Mouse (Mus musculus) CH12.LX (cell line): Measurements from ENCODE around the gene Cptp. TPM values are rescaled to one million over a fixed set of nuclear protein-coding genes. Genes with fewer than 3 reads are reported as not detected.

ENCODE experiments used
- DNase-seq: peaks from one replicate; pipeline ENCODE4 v3.0.0-alpha.2; 2013; ENCODE audit errors: extremely low read depth
- H3K27ac ChIP-seq: 2 replicates; pipeline ENCODE4 v1.5.1; 2012; ENCODE audit warnings: low read depth, mild to moderate bottlenecking, control low read depth, moderate library complexity; ENCODE audit not compliant: insufficient read depth
- H3K27me3 ChIP-seq: replicated peaks from 2 replicates; pipeline ENCODE3; 2012; ENCODE audit warnings: inconsistent platforms
- H3K36me3 ChIP-seq, 2 experiments: replicated peaks in 1 of 2; 2 replicates each; pipeline versions ENCODE3 to v1.6.1; 2012; ENCODE audit warnings: inconsistent platforms in 1 of 2, low read length in 1 of 2, mild to moderate bottlenecking in 1 of 2, mixed read lengths in 1 of 2, moderate library complexity in 1 of 2; ENCODE audit not compliant: control insufficient read depth in 1 of 2, insufficient read depth in 1 of 2
- H3K4me1 ChIP-seq, 2 experiments: 2 replicates each; pipeline ENCODE4 v1.6.1; 2012; ENCODE audit warnings: inconsistent platforms in 1 of 2, moderate library complexity in 1 of 2; ENCODE audit not compliant: insufficient read depth in 2 of 2, control insufficient read depth in 1 of 2
- H3K4me2 ChIP-seq: 2 replicates; pipeline ENCODE4 v1.6.1; 2012; ENCODE audit warnings: low read depth, mild to moderate bottlenecking, control low read depth; ENCODE audit not compliant: poor library complexity, insufficient read depth, severe bottlenecking
- H3K4me3 ChIP-seq, 3 experiments: fragments of 150-350 bp in 1 of 3; sonication (generic) in 1 of 3; replicated peaks in 1 of 3; 2 replicates each; pipeline versions ENCODE3 to v1.5.1; 2011 to 2012; ENCODE audit warnings: low read depth in 2 of 3, low read length in 2 of 3, mild to moderate bottlenecking in 2 of 3, moderate library complexity in 2 of 3, control low read depth in 1 of 3, improper control_type of control experiment in 1 of 3, inconsistent platforms in 1 of 3, mixed read lengths in 1 of 3; ENCODE audit not compliant: poor library complexity in 1 of 3
- H3K79me2 ChIP-seq: replicated peaks from 2 replicates; pipeline ENCODE4 v1.6.1; 2012; ENCODE audit warnings: mild to moderate bottlenecking, moderate library complexity; ENCODE audit not compliant: control insufficient read depth, poor library complexity, insufficient read depth, severe bottlenecking; ENCODE audit errors: extremely low read depth
- H3K9ac ChIP-seq: 2 replicates; pipeline ENCODE4 v1.6.1; 2012; ENCODE audit warnings: low read depth, mild to moderate bottlenecking, control low read depth, moderate library complexity; ENCODE audit not compliant: insufficient read depth
- H3K9me3 ChIP-seq: replicated peaks from 2 replicates; pipeline ENCODE3; 2012; ENCODE audit warnings: low read length, inconsistent platforms, mixed read lengths
- BHLHE40 ChIP-seq: IDR thresholded peaks from 2 replicates; pipeline ENCODE4 v1.6.1; 2011; ENCODE audit warnings: mild to moderate bottlenecking, low read depth, low read length, improper control_type of control experiment
- CTCF ChIP-seq, 2 experiments: IDR thresholded peaks in 1 of 2; conservative IDR thresholded peaks in 1 of 2; 2 replicates each; pipeline ENCODE4 v1.5.1; 2011 to 2012; ENCODE audit warnings: low read depth in 2 of 2, low read length in 2 of 2, improper control_type of control experiment in 1 of 2, inconsistent platforms in 1 of 2, mild to moderate bottlenecking in 1 of 2, moderate library complexity in 1 of 2
- GABPA ChIP-seq: IDR thresholded peaks from 2 replicates; pipeline ENCODE4 v1.6.1; 2012; ENCODE audit warnings: low read depth, low read length, improper control_type of control experiment, inconsistent platforms; ENCODE audit not compliant: insufficient replicate concordance
- KAT2A ChIP-seq: IDR thresholded peaks from 2 replicates; pipeline ENCODE4 v1.6.1; 2012; ENCODE audit warnings: low read length, improper control_type of control experiment, inconsistent platforms; ENCODE audit not compliant: insufficient replicate concordance
- MAFK ChIP-seq: IDR thresholded peaks from 2 replicates; pipeline ENCODE4 v1.6.1; 2011; ENCODE audit warnings: low read length, improper control_type of control experiment; ENCODE audit not compliant: insufficient replicate concordance
- MYC ChIP-seq: IDR thresholded peaks from 2 replicates; pipeline ENCODE4 v1.6.1; 2011; ENCODE audit warnings: low read depth, mild to moderate bottlenecking, improper control_type of control experiment, low read length
- NELFE ChIP-seq: IDR thresholded peaks from 2 replicates; pipeline ENCODE4 v1.6.1; 2011; ENCODE audit warnings: low read depth, low read length, improper control_type of control experiment
- POLR2A ChIP-seq: IDR thresholded peaks from 2 replicates; pipeline ENCODE4 v1.6.1; 2011; ENCODE audit warnings: low read depth, mild to moderate bottlenecking, improper control_type of control experiment, low read length
- POLR2AphosphoS2 ChIP-seq: IDR thresholded peaks from 2 replicates; pipeline ENCODE4 v1.6.1; 2011; ENCODE audit warnings: low read depth, low read length, improper control_type of control experiment
- TCF12 ChIP-seq: IDR thresholded peaks from 2 replicates; pipeline ENCODE4 v1.6.1; 2014; ENCODE audit warnings: low read depth, mild to moderate bottlenecking, inconsistent platforms, low read length, improper control_type of control experiment
- ZC3H11A ChIP-seq: IDR thresholded peaks from 2 replicates; pipeline ENCODE4 v1.6.1; 2012; ENCODE audit warnings: low read depth, mild to moderate bottlenecking, inconsistent platforms, low read length, improper control_type of control experiment
- ZKSCAN1 ChIP-seq: IDR thresholded peaks from 2 replicates; pipeline ENCODE4 v1.6.1; 2012; ENCODE audit warnings: low read depth, inconsistent platforms, low read length, improper control_type of control experiment, borderline replicate concordance
- dilution Hi-C: fragments of 300-500 bp; cut with MboI; formaldehyde crosslinking; loops from 2 replicates; pipeline ENCODE4 v1.14.3; 2020; ENCODE audit warnings: low sequenced_read_pairs; ENCODE audit not compliant: extremely low pct_unique_long_range_greater_than_20kb, extremely low pct_ligation_motif_present
- in situ Hi-C: fragments of 300-500 bp; cut with MboI; formaldehyde crosslinking; loops from 3 replicates; pipeline ENCODE4 v1.14.3; 2019; ENCODE audit warnings: low sequenced_read_pairs, low pct_ligation_motif_present, low pct_unique_long_range_greater_than_20kb, mixed read lengths
- polyA plus RNA-seq: library from polyadenylated mRNA; unstranded; fragments of >175 nt; gene quantifications from 2 replicates; pipeline ENCODE4 v1.2.1, GENCODE M21; 2012; ENCODE audit warnings: low read depth; ENCODE audit not compliant: insufficient read length
- total RNA-seq, 2 experiments: library from RNA; depleted of rRNA; stranded (reverse); fragments of 300-350 nt in 1 of 2; fragments of >200 nt in 1 of 2; gene quantifications; 2 replicates each; pipeline ENCODE4 v1.2.3; 2012 to 2014

Gene Cptp
- total and polyA plus RNA-seq, 3 experiments: 9.0 to 15.5 (median 12.1) TPM

GRCm38 (mm10) chr4:155831205-155831766 is 38.0 kb downstream of the Cptp start, which contains the start of gene Aurkaip1 (continued):
- TF ChIP-seq POLR2A: peak; percentile 90
- TF ChIP-seq NELFE: peak; percentile 87; the same call in 1 of the 2 replicates
- TF ChIP-seq GABPA: peak; percentile 57; the same call in 1 of the 2 replicates
- peak; percentile 70 for TF ChIP-seq MYC
- no peak for TF ChIP-seq ZC3H11A
- TF ChIP-seq ZKSCAN1: no peak
- TF ChIP-seq MAFK: no peak
- peak in 1 of 2 experiments; percentile 94; a peak in 3 of 4 replicates for TF ChIP-seq CTCF (conservative IDR thresholded peaks at IDR 0.05 in 1 of 2, IDR thresholded peaks at IDR 0.05 in 1 of 2; ENCODE audit: low read depth in 2 of 2, low read length in 2 of 2)
- TF ChIP-seq POLR2AphosphoS2: peak; percentile 90
- peak; percentile 95 for TF ChIP-seq TCF12
- peak; percentile 67; the same call in 1 of the 2 replicates for TF ChIP-seq BHLHE40
- TF ChIP-seq KAT2A: peak; percentile 89; the same call in 1 of the 2 replicates
- TF ChIP-seq, all 38 proteins: peak for 26

GRCm38 (mm10) chr4:155830596-155830995 is 38.6 kb downstream of the Cptp start:
- Histone ChIP-seq H3K9ac (no peak overlapping the region), H3K27me3 (no peaks in the 10 kb centered on the region), H3K4me3 (no peak overlapping the region), H3K36me3 (peaks cover 11 to 62% of the 10 kb centered on the region in 2 experiments), H3K27ac (no peak overlapping the region), H3K9me3 (no peaks in the 10 kb centered on the region), H3K79me2 (peaks cover 20% of the 10 kb centered on the region), H3K4me1 (peaks cover 7 to 29% of the 10 kb centered on the region in 2 experiments), H3K4me2 (no peak overlapping the region; the same call in 1 of the 2 replicates)
- DNase-seq: no peak
- TF ChIP-seq MYC: peak; percentile 34; the same call in 1 of the 2 replicates
- no peak for TF ChIP-seq MAFK
- no peak for TF ChIP-seq BHLHE40
- in situ Hi-C loops (loop anchor here (10.0 kb wide), 1 partner anchor 114 kb away; the partner anchor contains the start of gene Ube2j2), dilution Hi-C loops (no loop called here)

GRCm38 (mm10) chr4:155829866-155830265 is 39.4 kb downstream of the Cptp start:
- no peak for TF ChIP-seq NELFE
- no peaks in the 10 kb centered on the region for H3K9me3 ChIP-seq
- no peak overlapping the region for H3K9ac ChIP-seq
- DNase-seq: no peak
- peaks cover 17 to 65% of the 10 kb centered on the region in 2 experiments for H3K36me3 ChIP-seq
- no peak overlapping the region for H3K27ac ChIP-seq
- in situ Hi-C loops: loop anchor here (10.0 kb wide), 1 partner anchor 115 kb away; the partner anchor contains the start of gene Ube2j2
- no peak overlapping the region for H3K4me2 ChIP-seq
- dilution Hi-C loops: no loop called here
- H3K27me3 ChIP-seq: no peaks in the 10 kb centered on the region
- H3K79me2 ChIP-seq: peaks cover 20% of the 10 kb centered on the region
- H3K4me3 ChIP-seq: no peak overlapping the region
- peaks cover 7 to 29% of the 10 kb centered on the region in 2 experiments for H3K4me1 ChIP-seq
